24 mouse cellular contexts compared by ENCODE assay signal in the genomic region with DNA sequence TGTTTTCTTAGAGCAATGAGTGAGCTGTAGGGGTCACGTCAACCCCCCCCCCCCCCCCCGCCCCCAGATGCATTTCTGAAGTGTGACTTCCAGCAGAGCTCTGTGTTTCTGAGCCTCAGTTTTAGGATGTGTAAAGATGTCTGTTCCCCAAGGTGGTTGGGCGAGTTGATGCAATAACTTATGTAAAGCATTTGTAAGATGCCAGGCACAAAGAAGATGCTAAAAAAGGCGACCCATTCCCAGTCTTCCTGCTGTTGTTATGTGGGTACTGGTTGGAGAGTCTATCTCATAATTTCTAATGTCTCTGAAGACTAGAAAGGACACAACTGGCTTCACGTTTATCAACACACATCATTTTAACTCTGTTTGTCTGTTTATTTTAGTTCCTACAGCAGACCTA.
DNase-seq lines count a peak whose midpoint lies in the region; ATAC-seq and TF ChIP-seq lines count a peak whose summit lies in the region.
"Had no signal": no experiment of that assay in that cellular context is flagged by ENCODE, and none has a peak within 500 bp of the region (broad histone marks: within the 10 kb centered on the region; RNA-seq: fewer than 3 reads in every experiment).

No protein-coding gene starts in this region.

- TF ChIP-seq CTCF in left cerebral cortex, adult 2 months (IDR thresholded peaks at IDR 0.05), result no peak

- DNase-seq in frontal cortex, postnatal 10 days (ENCODE audit: low spot score in 2 of 2), result no peak
- no peak for DNase-seq in left cerebral cortex, adult 2 months (ENCODE audit: extremely low spot score in 1 of 2, low spot score in 2 of 2)
- no peak for DNase-seq in left cerebral cortex, adult 11 months (ENCODE audit: low spot score)
- peak; percentile 59 for DNase-seq in right cerebral cortex, adult 18-20 months
- no peak for DNase-seq in right cerebral cortex, postnatal 25 days
- peak; percentile 76 for DNase-seq in telencephalon, adult 2 months (ENCODE audit: low read depth, low spot score)
- DNase-seq in kidney, adult 18-20 months, result no peak
- DNase-seq: adrenal gland, adult 8-10 months; adrenal gland, postnatal 14 days; adrenal gland, postnatal 36 days; B cell, adult 2 months; cerebellum, adult 11 months; cerebellum, adult 18-20 months; cerebellum, adult 8-10 months; cerebellum, adult 9-11 months; cerebellum, postnatal 14 days; cerebellum, postnatal 36 days had no signal

- peak overlapping the region; percentile 91 for H3K27ac ChIP-seq in left cerebral cortex, adult 2 months
- H3K27ac ChIP-seq: embryonic facial prominence, embryonic 10.5 days; embryonic facial prominence, embryonic 12.5 days; forebrain, embryonic 13.5 days; forebrain, embryonic 15.5 days had no signal

- intact Hi-C loops in left cerebral cortex, adult 2 months (cut with DNase I), result loop anchor here (10.0 kb wide), 2 partner anchors 255 to 675 kb away; no protein-coding TSS in a partner anchor

- no peak overlapping the region for H3K4me3 ChIP-seq in left cerebral cortex, adult 2 months
- H3K4me3 ChIP-seq: embryonic facial prominence, embryonic 10.5 days; embryonic facial prominence, embryonic 12.5 days; forebrain, embryonic 13.5 days; forebrain, embryonic 15.5 days had no signal

- peak; percentile 67 for ATAC-seq in frontal cortex, adult (ENCODE audit: low TSS enrichment)
- ATAC-seq: activated CD4-positive, CD25-positive, alpha-beta regulatory T cell, adult 4 months; CD4-positive, CD25-positive, alpha-beta regulatory T cell, adult 4 months had no signal

Comparison
In these comparisons a context has a peak if more than half of its experiments do, and no peak if none do; other contexts are left out.
1. DNase-seq: peak in right cerebral cortex, adult 18-20 months (single experiment) and telencephalon, adult 2 months (single experiment); none in frontal cortex, postnatal 10 days (0 of 2), left cerebral cortex, adult 2 months (0 of 2), left cerebral cortex, adult 11 months (single experiment), right cerebral cortex, postnatal 25 days (single experiment) and kidney, adult 18-20 months (single experiment).